Mouse (Mus musculus) E14TG2a.4 (cell line): ENCODE results near the gene Hacd4.

Experiments
- CTCF ChIP-seq: conservative IDR thresholded peaks from 2 replicates; pipeline ENCODE4 v1.5.1; 2014; ENCODE audit warnings: low read length
- NANOG ChIP-seq: IDR thresholded peaks from 2 replicates; pipeline ENCODE4 v1.6.1; 2014; ENCODE audit warnings: borderline replicate concordance, low read length, mixed read lengths
- POU5F1 ChIP-seq: IDR thresholded peaks from 2 replicates; pipeline ENCODE4 v1.6.1; 2014; ENCODE audit warnings: low read length, borderline replicate concordance

DNA sequence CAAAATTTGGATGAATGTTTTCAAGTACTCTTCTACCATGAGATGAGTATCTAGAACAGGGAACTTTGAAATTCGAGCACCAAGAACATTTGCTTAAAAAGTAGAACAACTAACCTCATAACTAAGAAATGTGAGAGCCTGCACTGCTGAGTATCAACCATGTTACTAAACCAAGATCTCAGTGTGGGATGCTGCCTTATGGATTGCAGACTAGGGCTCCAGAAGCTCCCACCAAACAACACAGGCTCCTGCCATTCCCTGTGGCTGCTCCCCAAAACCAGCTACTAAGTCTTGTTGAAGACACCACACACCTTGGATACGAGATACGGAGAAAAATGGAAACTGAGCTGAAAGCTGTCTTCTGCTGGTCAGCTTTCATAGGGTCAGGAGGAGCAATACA, 37.4 kb upstream of the Hacd4 start:
- no peak for TF ChIP-seq CTCF
- TF ChIP-seq POU5F1: no peak
- TF ChIP-seq NANOG: no peak
